Mouse (Mus musculus) urinary bladder, adult 18-20 months (tissue): ENCODE measurements at regions not wholly inside any gene's neighbourhood (a gene's known extent, or its start where the extent isn't known, plus 50 kb on each side); places are given as distances from the start of the nearest gene placed in this dataset.

ENCODE experiments used
- DNase-seq, 2 experiments: peaks; one replicate each; pipeline ENCODE4 v3.0.0; 2022; ENCODE audit warnings: low spot score in 2 of 2, mixed read lengths in 2 of 2

DNA sequence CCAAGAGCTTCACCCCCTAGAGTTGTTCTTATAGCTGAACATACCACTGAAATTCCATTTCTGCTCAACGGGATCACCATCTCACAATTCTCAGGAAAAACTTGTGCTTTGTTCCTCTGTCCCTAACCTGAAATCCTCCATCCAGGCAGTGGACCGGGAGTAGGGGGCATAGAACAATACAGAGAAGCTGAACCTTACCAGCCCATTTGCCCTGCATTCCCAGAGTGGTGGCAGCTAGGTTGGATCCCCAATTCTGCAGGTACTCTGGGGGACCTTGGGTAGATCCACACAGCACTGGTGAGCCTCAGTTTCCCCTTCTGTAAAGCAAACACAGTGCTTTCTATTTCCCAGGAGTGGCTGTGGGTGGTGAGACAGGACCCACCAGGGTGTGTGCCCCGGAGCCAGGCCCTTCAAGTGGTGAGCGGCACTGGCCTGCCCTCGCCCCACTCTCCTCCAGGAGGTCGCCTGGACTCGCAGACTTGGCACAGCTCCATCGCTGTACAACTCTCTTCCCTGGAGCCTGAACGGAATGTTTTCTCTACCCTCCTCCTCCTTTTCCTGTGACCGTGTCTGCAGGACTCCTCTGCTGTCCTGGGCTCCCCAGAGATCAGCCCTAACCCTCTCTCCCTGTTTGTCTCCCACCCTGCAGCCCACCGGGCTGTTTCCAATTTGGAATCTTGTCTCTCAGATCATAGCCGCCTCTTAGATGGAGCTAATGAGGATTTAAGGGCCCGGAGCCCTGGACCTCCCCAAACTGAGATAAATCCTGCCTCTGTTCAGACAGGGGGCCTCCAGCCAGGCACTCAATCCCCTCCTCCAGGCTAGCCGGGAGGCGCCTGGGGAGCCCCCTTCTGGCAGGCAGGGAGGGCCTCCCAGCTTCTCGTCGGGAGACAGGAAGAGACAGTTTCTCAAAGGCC, 52.3 kb upstream of the Cux1 start:
- peak; percentile 35 to 40 for DNase-seq

DNA sequence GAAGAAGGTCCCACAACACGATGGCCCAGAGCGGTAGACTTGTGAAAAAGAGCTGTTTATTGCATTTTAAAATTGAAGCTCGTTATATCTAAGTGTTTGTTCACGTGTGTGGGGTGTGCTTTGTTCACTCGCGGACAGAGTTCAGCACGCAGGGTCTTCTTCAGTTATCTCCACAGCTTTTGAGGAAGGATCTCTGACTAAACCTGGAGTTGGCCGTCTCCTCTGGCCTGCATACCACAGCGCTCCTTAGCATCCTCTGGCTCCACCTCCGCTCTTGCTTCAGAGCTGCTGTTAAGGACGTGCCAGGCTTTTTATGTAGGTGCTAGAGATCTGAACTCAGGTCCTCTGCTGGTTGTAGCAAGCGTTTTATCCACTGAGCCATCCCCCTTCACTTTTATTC, 52.9 kb upstream of the Cux1 start:
- no peak for DNase-seq

DNA sequence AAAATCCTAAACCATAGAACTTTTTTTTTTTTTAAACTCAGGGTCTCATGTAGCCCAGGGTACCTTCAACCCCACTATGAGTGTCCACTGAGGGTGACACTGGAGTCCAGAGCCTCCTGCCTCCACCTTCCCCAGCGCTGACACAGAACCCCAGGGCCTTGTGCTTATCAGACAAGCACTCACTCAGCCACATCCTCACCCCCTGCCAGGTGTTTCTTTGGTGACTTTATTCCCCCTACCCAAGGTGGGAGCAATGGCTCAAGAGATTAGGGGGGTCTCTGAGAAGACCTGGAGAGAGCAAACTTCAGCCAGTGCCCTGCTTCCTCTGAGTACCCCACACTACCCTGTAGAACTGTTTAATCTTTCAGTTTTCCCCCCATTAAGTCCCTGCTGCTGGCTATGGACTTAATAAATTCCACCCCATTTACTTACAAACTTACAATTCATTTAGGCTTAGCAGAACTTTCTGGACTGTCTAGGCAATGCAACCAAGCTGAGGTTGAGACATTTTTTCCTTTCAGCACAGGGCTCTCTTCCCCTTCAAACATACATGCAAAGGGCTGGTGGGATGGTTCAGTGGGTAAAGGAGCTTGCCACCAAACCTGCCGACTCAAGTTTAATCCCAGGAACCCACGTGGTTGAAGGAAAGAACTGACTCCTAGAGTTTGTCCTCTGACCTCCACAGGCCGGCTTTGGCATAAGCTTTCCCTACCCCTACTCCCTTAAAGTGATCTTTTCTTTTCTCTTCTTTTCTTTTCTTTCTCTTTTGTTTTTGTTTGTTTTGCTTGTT, 54.2 kb upstream of the Cux1 start:
- DNase-seq, result no peak

DNA sequence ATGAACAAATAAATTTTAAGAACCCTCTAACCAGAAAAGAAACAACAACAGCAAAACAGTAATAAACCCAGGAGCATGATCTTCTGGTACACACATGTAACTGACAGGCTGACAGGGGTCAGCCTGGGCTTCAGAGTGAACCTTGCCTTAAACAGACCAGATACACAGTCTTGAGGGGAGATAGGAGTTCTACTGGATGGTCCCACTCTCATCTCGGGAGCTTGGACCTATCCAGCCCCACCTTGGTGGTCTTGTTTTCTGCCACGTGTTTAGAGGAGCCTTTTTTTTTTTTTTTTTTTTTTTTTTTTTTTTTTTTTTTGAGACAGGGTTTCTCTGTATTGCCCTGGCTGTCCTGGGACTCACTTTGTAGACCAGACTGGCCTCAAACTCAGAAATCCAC, 54.9 kb upstream of the Cux1 start:
- no peak for DNase-seq

DNA sequence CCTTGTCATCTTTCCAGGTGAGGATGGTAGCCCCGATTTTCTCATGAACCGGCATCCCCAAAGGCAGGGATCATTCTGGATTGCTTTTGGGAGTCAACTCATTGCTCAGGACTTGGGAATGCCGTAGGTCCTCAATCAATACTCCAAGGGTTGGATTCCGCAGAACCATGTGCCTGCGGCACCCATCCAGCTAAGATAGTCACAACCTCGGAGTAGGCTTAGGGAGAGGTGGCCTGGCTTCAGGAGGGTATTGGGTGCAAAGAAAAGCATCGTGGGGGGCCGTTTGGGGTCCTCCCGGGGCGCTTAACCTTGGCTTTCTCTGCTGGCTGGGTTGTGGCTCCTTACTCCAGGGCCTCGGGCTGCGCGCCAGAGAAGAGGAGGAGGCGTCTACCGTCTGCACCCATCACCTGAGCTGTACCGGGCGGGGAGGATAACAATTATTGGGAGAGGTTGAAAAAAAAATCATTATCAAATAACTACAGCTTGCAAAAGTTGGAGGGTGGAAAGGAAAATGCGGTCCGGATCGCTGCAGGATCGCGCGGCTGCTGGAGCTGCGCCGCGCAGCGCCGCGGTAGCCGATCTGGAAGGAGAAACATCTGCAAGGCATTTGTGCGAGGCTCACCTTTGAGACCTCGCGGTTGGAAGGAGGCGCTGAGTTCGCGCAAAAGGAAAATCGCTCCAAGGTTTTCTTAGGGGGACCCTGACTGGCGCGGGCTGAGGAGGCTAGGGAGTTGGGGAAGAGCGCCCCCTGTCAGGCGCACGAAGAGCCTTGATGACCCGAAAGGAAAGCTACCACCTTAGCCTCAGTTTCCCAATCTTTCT, 55.6 kb upstream of the Cux1 start:
- peak; percentile 57 to 83 for DNase-seq

DNA sequence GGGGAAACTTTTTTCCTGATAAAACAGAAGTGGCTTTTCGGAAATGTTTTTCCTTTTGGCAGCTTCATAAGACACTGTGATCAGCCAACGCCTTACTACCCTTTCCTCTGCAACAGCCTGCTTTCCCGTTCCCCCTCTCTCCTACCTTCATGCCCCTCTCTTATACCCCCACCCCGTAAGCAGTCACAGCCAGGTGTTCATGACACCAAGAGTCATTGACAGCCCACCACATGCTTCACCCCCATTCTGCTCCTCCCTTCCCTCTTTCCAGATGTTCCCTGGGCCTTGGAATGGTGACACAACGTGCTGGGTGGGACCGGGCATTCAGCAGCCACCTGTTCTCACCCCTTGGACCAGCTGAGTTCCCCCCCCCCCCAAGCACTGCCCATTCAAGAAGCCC, 56.5 kb upstream of the Cux1 start:
- DNase-seq, result no peak

DNA sequence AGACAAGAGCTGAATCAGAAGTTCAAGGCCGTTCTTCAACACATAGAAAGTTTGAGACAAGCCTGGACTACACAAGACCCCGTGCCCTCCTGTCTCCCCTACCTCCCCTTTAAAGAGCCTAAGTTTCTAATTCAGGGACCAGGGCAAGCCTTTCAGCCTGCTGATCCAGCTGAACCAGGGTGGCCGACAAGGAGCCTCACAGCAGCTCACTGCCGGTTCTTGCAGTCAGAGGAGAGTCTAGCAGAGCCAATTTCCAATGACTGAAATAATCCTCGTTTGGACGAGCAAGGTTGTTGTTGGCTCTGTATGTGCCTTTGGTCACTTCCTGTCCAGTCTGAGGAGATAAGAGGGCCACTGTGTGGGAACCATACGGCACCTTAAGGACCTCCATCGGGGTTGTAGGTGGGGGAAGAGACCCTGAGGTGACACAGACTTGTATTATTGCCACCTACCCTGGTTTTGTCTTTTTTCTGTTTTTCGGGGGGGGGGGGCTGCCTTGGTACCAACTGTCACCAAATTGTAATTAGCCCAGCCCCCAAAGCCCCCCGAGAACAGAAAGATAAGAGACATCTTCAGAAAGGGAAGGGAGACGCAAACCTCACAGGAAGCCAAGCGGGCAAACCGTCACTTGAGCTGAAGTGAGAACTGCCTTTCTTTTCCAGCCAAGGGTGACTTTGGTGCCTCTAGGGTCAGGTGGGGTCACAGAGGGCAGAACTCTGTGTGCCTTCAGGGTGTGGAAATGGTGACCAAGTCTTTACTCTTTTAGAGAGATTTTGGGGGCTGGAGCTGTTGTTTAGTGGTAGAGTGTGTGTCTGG, 58.1 kb upstream of the Cux1 start:
- DNase-seq, result no peak

DNA sequence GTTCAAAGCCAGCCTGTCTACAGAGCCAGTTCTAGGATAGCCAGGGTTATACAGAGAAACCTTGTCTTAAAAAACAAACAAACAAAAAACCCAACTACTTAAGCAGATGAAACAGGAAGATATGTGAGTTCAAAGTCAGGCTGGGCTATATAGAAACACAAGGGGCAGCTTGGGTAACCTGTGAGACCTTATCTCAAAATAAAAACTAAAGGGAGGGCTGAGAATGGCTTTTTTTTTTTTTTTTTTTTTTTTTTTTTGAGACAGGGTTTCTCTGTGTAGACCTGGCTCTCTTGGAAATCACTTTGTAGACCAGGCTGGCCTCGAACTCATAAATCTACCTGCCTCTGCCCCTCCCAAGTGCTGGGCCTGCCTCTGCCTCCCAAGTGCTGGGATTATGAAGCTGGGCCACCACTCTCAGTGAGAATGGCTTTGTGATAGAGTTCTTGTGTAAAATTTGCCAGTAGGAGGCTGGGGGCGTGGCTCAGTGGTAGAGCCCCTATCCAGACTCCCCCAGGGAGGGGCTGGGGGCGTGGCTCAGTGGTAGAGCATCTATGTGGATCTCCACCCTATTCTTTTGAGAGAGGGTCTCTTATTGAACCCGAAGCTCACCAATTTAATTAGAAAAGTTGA, 59.0 kb upstream of the Cux1 start:
- DNase-seq, result no peak

DNA sequence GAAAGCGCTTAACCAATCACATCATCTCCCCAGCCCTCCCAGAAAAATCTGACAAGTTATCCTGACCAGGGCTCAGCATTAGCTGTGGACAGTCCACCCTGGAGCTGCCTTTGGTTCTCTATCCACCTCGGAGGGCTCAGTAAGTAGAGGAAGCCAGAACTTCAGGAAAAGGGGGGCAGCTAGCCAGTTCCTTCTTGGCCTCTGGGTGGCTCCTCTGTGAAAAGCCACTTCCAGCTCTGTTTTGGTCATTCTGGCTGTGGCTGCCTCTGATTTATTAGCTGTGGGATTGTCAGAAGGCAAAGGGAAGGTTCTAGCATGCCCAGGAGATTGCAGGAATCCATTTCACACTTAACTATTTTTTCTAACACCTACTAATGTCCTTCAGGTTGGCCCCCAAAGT, 59.6 kb upstream of the Cux1 start:
- DNase-seq, result no peak

DNA sequence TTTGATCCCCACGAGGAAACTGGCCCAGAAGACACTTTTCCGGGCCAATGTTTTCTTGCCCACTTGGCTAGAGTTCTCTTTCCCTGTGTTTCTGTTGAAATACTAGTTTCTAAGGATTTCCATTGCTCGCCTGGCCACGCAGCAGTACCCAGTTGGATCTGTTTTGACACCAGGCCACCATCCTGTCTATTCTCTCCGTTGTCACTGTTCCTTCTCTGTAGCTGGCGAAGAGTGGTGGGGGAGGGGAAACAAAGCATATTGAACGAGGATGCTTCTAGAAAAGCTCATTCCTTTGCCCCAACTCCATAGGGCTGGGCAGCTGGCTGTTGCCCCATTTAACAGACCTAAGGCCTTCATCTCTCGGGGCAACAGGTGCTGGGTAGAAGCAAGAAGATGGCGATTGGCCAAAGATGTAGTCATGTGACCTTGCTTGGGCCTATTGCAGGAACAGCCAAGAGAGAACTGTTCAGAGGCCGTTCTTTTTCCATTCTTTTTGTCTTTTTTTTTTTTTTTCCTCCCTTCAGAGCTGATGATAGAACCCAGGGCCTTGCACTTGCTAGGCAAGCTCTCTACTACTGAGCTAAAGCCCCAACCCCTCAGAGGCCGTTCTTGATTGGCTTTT, 60.5 kb upstream of the Cux1 start:
- DNase-seq, result no peak

DNA sequence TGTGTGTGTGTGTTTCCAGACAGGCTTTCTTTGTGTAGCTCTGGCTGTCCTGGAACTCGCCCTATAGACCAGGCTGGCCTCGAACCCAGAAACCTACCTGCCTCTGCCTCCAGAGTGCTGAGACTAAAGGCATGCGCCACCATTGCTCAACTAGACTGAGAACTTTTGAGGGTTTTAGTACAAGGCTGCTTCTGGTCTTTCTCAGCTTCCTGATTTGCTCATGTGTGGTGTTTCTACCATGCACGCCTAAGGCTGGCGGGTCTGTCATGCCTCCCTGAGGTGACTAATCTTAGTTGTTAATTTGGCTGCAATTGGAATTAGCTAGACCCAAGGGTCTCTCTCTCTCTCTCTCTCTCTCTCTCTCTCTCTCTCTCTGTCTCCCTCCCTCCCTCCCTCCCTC, 61.2 kb upstream of the Cux1 start:
- no peak for DNase-seq

DNA sequence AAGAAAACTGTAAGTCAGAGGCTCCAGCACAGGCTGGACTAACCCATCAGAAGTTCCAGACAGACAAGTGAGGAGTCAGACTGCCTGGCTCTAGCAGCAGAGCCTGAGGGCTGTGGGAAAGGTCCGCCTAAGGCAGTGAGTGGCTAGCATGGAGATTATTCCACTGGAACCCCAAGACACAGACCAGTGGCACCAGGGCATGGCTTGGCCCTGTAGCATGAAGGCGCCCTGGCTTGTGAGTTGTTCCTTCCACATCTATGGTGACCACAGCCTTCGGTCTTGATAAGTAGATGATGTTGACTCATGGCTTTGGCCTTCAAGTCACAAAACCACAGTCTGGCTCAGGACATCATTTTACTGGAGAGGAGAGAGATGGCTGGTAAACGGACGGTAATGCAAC, 60.7 kb upstream of the Myl10 start:
- DNase-seq, result no peak

DNA sequence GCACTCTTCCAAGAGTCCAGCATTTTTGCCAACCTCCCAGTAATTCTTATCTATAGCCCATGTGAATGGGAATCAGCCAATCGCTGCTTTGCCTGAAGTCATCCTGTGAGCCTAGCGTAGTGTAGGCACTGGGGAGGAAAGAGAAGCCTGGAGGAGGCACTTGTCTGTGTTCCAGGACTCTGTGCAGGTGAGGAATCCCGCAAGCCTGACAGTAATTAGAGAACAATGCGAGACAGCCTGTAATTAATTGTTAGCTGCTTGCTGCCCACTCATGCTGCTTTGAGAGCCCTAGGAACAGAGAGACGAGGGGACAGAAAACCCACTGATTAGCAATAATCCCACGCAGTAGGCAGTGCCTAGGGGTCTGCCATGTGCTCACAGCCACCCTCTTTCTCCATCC, 59.0 kb upstream of the Myl10 start:
- no peak for DNase-seq

DNA sequence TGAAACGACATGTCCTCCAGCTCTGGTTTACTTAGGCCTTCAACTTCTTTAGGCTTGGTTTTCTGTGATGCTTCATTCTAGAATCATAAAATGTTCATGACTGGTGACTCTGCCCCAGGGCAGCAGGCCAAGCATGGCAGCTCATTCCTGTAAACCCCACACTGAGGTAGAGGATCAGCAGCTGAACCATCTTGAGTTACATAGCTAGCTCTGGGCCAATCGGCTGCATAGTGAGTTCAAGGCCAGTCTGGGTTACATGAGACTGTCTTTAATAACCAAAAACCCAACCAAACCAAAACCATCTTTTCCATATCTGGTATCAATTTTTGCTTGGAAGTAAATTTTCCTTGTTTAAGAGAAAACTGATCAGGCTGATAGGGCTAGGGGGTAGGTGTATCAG, 57.8 kb upstream of the Myl10 start:
- no peak for DNase-seq

DNA sequence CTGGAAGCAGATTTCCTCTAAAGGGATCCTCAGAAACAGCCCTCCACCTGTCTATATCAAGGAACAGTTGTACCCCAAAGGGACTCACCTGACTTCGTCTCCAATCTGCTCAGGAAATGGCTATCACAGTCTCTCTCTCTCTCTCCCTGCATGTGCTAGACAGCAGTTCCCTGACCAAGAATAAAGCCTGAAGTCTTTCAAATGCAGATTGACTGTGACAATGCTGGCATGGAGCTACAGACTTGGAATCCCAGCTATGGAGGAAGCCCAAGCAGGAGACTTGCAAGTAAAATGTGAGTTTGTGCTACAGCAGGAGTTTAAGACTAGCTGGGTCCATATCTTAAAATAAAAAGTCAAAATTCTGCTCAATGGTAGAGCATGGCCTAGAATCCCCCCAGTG, 56.5 kb upstream of the Myl10 start:
- DNase-seq, result no peak

DNA sequence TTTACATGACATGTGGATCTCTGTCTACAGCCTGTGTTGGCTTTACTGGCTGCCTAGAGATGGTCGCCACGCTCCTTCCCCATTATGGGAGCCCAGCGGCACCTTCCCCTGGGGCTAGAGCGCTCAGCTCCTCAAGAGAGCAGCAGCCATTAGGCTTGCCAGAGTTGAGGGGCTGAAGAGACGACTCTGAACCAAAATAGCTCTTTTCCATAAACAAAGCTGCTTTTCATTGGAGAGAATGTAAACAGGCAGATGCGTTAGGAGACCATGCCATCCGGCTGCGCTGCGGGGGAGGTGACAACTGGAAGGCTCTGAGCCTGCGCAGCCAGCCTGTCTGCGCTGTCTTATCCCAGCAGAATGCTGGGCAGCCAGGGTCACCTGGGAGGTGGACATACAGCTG, 55.1 kb upstream of the Myl10 start:
- no peak for DNase-seq

DNA sequence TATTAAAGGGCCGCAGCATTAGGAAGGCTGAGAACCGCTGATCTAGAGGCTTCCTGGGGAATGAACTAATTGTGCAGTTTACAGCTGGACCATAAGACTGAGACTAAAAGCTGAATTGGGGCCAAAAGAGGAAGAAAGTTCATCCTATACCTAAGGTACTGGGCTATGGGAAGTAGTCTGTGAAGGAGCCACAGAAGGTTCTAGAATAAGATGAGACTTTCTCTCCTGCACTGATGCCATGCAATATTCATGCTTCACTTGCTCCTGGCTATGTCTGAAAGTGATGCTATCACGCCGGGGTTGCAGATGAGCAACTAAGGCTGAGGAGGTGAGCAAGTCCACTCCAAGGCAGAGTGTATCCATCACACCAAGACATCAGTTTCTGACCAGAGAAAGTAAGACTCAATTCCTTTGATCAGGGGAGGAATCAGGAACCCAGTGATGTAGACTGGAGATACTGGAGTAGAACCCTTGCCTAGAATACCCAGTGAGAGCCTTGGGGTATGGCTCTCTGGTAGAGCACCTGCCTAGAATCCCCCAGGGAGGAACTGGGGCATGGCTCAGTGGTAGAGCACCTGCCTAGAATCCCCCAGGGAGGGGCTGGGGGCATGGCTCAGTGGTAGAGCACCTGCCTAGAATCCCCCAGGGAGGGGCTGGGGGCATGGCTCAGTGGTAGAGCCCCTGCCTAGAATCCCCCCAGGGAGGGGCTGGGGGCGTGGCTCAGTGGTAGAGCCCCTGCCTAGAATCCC, 51.9 kb upstream of the Myl10 start:
- DNase-seq, result no peak

DNA sequence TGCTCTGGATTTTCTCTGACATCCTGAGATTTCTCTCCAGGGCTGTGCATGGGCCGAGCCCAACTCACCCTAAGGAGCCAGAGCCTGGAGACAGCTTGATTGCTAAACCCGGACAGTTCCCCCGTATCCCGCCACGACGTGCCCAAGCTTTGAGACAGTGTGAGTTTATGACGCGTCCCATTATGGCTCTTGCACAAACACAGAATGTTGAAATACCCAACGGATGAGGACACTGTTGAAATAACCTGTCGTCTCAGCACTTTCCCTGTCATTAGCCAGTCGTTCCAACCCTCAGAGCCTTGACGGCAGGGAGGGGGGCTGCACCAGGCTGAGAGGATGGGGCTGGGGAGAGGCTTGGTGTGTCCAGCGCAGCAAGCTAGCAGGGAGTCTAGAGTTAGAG, 50.7 kb upstream of the Myl10 start:
- DNase-seq, result no peak
